ENCODE assay signal across 8 mouse cellular contexts in genomic region chr10:60147510-60148047, GRCm38 (mm10). TPM values are rescaled to one million over a fixed set of nuclear protein-coding genes. Genes with fewer than 3 reads are reported as not detected.
A peak's percentile ranks its signal among the peaks of the same experiment; 100 is the strongest.
DNase-seq lines count a peak whose midpoint lies in the region; ATAC-seq and TF ChIP-seq lines count a peak whose summit lies in the region.
"Not testable (repeated sequence)": the region's sequence is repeated elsewhere in the genome, so short reads cannot be mapped to it uniquely, and the experiment has no call there.
"Had no signal": no experiment of that assay in that cellular context is flagged by ENCODE, and none has a peak within 500 bp of the region (broad histone marks: within the 10 kb centered on the region; RNA-seq: fewer than 3 reads in every experiment).

No protein-coding gene starts in this region.

- H3K9ac ChIP-seq in ES-E14 (ENCODE audit: insufficient read depth, low read depth, low read length, poor library complexity, severe bottlenecking); intestine, embryonic 14.5 days (ENCODE audit: low read length); lung, postnatal 0 days (replicated peaks; ENCODE audit: low read depth): not testable (repeated sequence)

- not testable (repeated sequence) for H3K27me3 ChIP-seq in intestine, embryonic 14.5 days (replicated peaks; ENCODE audit: control insufficient read depth, insufficient read depth, low read length); lung, postnatal 0 days (replicated peaks; ENCODE audit: insufficient read depth, low read length); splenic B cell, adult 2 months (ENCODE audit: control insufficient read depth, insufficient read depth, low read length, poor library complexity, severe bottlenecking)

- H3K36me3 ChIP-seq in ES-E14 (ENCODE audit: control insufficient read depth, insufficient read depth, low read length, poor library complexity, severe bottlenecking); intestine, embryonic 14.5 days (ENCODE audit: control insufficient read depth, insufficient read depth, low read length); lung, postnatal 0 days (ENCODE audit: insufficient read depth, low read length); splenic B cell, adult 2 months (ENCODE audit: control insufficient read depth, insufficient read depth, low read length, poor library complexity, severe bottlenecking): not testable (repeated sequence)

- peak overlapping the region; percentile 36; the same call in 1 of the 2 replicates for H3K27ac ChIP-seq in ES-E14 (ENCODE audit: insufficient read depth, low read depth, low read length, poor library complexity, severe bottlenecking)
- H3K27ac ChIP-seq in gastrocnemius, adult 2 months, result peak overlapping the region; percentile 44; the same call in 1 of the 2 replicates
- not testable (repeated sequence) for H3K27ac ChIP-seq in intestine, embryonic 14.5 days (ENCODE audit: low read depth); lung, postnatal 0 days (ENCODE audit: low read length)

- not testable (repeated sequence) for H3K4me3 ChIP-seq in ES-E14 (ENCODE audit: insufficient read depth in 1 of 2, low read depth in 1 of 2, low read length in 2 of 2, poor library complexity in 1 of 2, severe bottlenecking in 1 of 2); gastrocnemius, adult 2 months; intestine, embryonic 14.5 days (ENCODE audit: low read depth, low read length); lung, postnatal 0 days (ENCODE audit: low read depth, low read length)

- intact Hi-C loops in gastrocnemius, adult 2 months (cut with DNase I), result loop anchor here (1.0 to 2.0 kb wide), 3 partner anchors 43 to 97 kb away; no protein-coding TSS in a partner anchor

- in situ Hi-C loops in ES-E14 (cut with MboI; ENCODE audit: low sequenced_read_pairs in 2 of 2, unreplicated experiment in 2 of 2), result not testable (repeated sequence)

- TF ChIP-seq CTCF in gastrocnemius, adult 2 months (IDR thresholded peaks at IDR 0.05); lung, postnatal 0 days (IDR thresholded peaks at IDR 0.05): not testable (repeated sequence)

- not testable (repeated sequence) for H3K4me2 ChIP-seq in intestine, embryonic 14.5 days (ENCODE audit: low read length); lung, postnatal 0 days (replicated peaks; ENCODE audit: low read depth, low read length)

- DNase-seq in ES-E14 (ENCODE audit: low read depth, low spot score); gastrocnemius, adult 2 months; intestine, embryonic 14.5 days (ENCODE audit: low spot score); lung, postnatal 0 days (ENCODE audit: low spot score): not testable (repeated sequence)
- DNase-seq in heart, adult 9 months (ENCODE audit: low spot score in 2 of 2), result peak; percentile 32 to 41
- peak; percentile 24 for DNase-seq in splenic B cell, adult 2 months (ENCODE audit: low read depth, low spot score)

- H3K4me1 ChIP-seq in ES-E14 (ENCODE audit: control insufficient read depth in 2 of 2, insufficient read depth in 2 of 2, low read length in 2 of 2, poor library complexity in 1 of 2), result peaks cover 0 to 11% of the 10 kb centered on the region in 2 experiments; a peak in 1 of 4 replicates
- H3K4me1 ChIP-seq in intestine, embryonic 14.5 days (replicated peaks; ENCODE audit: control insufficient read depth, insufficient read depth, low read length); lung, postnatal 0 days (ENCODE audit: insufficient read depth, low read depth, low read length): not testable (repeated sequence)

- ATAC-seq in intestine, embryonic 14.5 days (replicated peaks; ENCODE audit: low FRiP score, low TSS enrichment, low read depth), result 0 out of 2 replicates have a peak, but pooled peaks have one; percentile 30
- ATAC-seq in lung, postnatal 0 days, result 0 out of 2 replicates have a peak, but pooled peaks have one; percentile 3

- WGBS in intestine, embryonic 14.5 days, result 64% methylated on average over 10 of the region's 10 CpGs
- WGBS in lung, postnatal 0 days, result 40% methylated on average over 10 of the region's 10 CpGs

- TF ChIP-seq EP300 in lung, postnatal 0 days (IDR thresholded peaks at IDR 0.05), result peak; percentile 58; the same call in 1 of the 2 replicates

- not testable (repeated sequence) for H3K9me3 ChIP-seq in ES-E14 (ENCODE audit: control insufficient read depth, insufficient read depth, low read depth, low read length); intestine, embryonic 14.5 days (ENCODE audit: control insufficient read depth, low read length); lung, postnatal 0 days (ENCODE audit: low read length)

RNA-seq across cellular contexts. Expression of gene Spock2, which starts 41.6 kb away (rescaled TPM):
- 4.1 and 6.7 TPM in 2 replicates for total RNA-seq in ES-E14 (2012; rRNA removed)
- 1 to 10 TPM; 6.1 to 6.5 TPM for total RNA-seq in gastrocnemius, adult 2 months (2021)
- 3.1 and 3.7 TPM in 2 replicates for polyA plus RNA-seq in intestine, embryonic 14.5 days (2014; fragmentation: Nextera tagmentation; extraction: Ambion mirVana)
- polyA plus RNA-seq in lung, postnatal 0 days (2015; fragmentation: Nextera tagmentation; extraction: Ambion mirVana), result 42.8 and 45.6 TPM in 2 replicates
- total RNA-seq: granulocyte monocyte progenitor cell, adult 5-6 weeks; MEL had no signal
